Mouse (Mus musculus): ENCODE data around the gene Trappc6b.

DNA sequence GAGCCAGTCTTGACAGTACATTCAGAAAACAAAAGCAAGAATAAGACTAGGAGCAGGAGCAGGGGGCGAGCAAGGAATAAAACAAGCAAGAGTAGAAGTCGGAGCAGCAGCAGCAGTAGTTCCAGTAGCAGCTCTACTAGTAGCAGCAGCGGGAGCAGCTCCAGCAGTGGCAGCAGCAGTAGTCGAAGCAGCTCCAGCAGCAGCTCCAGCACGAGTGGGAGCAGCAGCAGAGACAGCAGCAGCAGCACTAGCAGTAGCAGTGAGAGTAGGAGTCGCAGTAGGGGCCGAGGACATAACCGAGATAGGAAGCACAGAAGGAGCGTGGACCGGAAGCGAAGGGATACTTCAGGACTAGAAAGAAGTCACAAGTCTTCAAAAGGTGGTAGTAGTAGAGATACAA is 11.0 kb upstream of the Trappc6b start:
- TF ChIP-seq POLR2A (IDR thresholded peaks at IDR 0.05; ENCODE audit: extremely low read depth, insufficient read depth, low read length) (no peak), CTCF (IDR thresholded peaks at IDR 0.05; ENCODE audit: extremely low read depth, insufficient read depth, low read length) (no peak)

Measured in cortical plate, adult 2 months (tissue).